Mouse (Mus musculus) cerebellum, postnatal 10 days (tissue): ENCODE results near the gene Rnf222.

Experiments used
- DNase-seq, 2 experiments: peaks; one replicate each; pipeline ENCODE4 v3.0.0; 2021; ENCODE audit warnings: mixed read lengths in 2 of 2

Gene Rnf222

DNA sequence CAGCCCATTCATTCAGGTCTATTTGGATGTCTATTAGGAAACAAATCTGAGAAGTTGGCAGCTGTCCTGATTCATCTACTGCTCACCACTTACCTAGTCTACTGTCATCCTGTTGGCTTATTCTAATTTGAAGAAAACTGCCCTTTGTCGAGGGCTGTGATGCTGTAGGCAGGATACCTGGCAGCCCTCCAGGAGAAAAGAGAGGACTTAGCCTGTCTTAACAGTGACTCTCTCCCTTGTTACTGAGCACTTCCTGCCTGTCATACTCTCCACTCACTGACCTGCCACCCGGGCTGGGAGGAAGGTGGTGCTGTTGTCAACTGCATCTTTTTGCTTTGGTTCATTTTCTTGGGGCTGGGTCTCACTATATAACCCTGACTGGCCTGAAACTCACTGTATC, 2.3 kb downstream of the Rnf222 start:
- peak; percentile 37 to 51 for DNase-seq

GRCm38 (mm10) chr11:68891823-68892222, 3.5 kb downstream of the Rnf222 start:
- no peak for DNase-seq

GRCm38 (mm10) chr11:68892233-68892832, 4.0 kb downstream of the Rnf222 start:
- DNase-seq, result no peak

DNA sequence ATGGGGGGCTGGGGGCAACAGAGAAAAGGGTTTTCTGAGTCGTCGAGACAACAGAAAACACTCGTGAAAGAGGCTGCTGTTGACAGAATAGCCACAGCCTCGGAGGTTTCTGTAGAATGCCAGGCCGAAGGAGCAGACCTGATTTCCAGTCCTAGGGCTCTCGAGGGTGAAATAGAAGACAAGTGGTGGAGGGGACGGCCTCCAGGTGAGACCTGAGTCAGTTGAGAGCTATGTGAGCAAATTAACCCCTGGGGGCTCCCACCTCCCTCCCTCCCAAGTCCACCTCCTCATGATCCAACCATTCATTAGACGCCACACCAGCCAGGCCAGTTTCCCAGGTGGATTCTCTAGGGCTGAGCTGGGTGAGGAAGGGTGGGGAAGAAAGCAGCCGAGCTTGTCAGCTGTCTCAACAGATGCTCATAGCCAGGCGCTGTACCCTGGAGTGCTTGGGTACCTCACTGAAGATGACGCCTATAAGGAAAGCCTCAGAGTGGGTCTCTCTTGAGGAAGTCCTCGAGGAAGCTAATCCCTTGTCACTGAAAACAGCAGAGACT, 5.6 kb downstream of the Rnf222 start:
- no peak for DNase-seq

- no peak for DNase-seq
These were observed 7.9 kb downstream of the Rnf222 start for GRCm38 (mm10) chr11:68896247-68896646.

GRCm38 (mm10) chr11:68897120-68897519, 8.8 kb downstream of the Rnf222 start:
- DNase-seq, result peak; percentile 56 to 60

GRCm38 (mm10) chr11:68897838-68898237, 9.5 kb downstream of the Rnf222 start:
- DNase-seq, result no peak

DNA sequence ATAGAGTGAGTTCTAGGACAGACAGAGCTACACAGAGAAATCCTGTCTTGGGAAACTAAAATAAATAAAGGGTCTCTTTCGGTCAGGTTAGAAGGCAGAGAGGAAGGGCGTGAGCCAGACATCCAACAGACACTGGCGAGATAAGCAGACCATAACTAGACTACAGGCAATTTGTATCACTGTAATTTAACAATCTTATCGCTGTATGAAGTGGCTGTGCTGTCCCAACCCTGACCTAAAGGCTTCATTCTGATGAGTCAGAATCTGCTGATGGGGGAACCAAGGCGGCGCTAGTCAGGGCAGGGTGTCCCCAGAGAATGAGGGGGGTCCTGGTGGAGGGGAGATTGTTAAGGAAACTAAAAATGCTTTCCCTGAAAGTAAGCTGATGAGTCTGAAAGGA, 10.4 kb downstream of the Rnf222 start:
- DNase-seq, result no peak

DNA sequence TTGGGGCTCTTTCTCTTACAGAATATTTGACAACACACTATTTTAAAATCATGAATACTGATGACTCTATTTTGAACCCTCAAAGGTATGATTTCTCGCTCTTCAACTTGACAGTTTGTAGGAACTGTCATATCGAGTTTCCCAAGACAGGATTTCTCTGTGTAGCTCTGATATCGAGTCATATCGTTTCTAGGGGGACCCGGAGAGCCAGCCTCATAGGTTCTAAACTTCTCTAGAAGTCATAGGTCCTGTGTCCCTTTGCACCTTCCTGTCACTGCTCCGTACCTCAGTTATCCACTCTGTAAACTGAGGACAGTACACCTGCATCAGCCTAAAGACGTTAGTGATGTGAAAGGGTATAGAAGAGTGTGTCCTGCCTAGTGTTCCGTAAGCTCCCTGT, 11.5 kb downstream of the Rnf222 start:
- DNase-seq, result no peak

DNA sequence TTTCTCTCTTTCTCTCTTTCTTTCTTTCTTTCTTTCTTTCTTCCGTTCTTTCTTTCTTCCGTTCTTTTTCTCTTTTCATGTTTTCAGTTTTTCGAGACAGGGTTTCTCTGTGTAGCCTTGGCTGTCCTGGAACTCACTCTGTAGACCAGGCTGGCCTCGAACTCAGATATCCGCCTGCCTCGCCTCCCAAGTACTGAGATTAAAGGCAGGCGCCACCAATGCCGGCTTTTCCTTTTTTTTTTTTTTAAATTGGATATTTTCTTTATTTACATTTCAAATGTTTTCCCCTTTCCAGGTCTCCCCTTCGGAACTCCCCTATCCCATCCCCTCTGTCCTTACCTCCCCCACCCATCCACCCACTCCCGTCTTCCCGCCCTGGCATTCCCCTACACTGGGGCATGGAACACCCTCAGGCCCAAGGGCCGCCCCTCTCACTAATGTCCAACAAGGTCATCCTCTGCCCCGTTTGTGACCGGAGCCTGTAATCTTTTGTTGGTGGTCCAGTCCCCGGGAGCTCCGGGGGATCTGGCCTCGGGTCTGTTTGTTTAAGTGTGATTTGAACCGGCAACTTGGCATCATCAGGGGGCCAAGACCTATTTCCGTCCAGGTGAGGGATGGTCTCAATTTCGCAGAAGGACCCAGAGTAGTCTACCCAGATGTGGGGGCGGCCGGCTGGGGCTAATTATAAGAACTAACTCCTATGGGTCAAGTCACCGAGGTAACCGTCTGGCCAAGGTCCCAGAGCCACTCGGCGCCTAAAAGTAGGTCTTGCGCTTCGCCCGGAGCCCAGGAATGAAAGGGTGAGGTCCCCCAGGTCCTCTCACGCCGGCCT, 12.4 kb downstream of the Rnf222 start:
- no peak for DNase-seq

- DNase-seq, result peak; percentile 99
These were observed 13.1 kb downstream of the Rnf222 start, which contains the start of gene Rpl26 for GRCm38 (mm10) chr11:68901351-68902046. Gene Rpl26, plus strand, starts transcription at chr11:68901583.

DNA sequence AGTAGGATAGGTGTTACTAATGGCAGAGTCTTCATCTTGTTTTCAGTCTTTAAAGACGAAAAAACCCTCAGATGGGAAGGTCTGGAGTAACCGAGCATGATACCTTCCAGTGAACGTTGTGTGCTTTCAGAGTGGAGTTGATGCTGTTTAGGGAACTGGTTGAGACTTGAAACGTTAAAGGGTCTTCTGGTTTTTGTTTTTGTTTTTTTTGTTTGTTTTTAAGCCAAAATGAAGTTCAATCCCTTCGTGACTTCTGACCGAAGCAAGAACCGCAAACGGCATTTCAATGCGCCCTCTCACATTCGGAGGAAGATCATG, 13.7 kb downstream of the Rnf222 start:
- no peak for DNase-seq

- no peak for DNase-seq
These were observed 14.0 kb downstream of the Rnf222 start for GRCm38 (mm10) chr11:68902367-68902766.

GRCm38 (mm10) chr11:68902823-68903222, 14.5 kb downstream of the Rnf222 start:
- no peak for DNase-seq

- no peak for DNase-seq
These were observed 15.4 kb downstream of the Rnf222 start for GRCm38 (mm10) chr11:68903775-68904174.

DNA sequence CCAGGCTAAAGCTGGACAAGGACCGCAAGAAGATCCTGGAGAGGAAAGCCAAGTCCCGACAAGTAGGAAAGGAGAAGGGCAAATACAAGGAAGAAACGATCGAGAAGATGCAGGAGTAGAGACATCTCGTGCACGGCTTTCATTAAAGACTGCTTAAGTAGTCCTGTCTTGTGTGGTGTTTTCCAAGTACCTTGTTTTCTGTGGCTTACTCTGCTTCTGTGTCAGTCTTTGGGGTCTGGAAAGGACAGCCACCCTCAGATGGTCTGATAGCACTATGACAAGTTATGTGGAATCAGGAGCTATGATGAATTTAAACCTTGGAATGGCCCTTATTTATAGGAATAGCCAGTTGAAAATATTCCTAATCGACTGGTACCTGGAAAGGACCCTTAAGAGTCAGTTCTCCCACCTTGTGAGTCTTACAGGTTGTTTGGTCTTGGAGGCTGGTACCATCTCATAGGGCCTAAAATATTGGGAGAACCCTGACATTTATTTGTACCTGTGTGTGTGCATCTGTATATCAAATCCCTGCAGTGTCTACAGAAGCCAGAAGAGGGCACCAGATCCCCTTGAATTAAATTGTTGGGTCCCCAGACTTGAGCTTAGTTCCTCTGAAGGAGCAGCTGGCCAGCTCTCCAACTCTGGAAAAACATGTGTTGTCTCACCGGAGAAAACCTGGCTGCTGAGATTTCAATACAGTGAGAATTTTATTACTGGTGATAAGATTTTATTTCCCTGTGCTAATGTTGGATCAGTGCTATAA, 16.2 kb downstream of the Rnf222 start:
- peak; percentile 85 to 88 for DNase-seq

- DNase-seq, result peak in 1 of 2 experiments; percentile 24
These were observed 16.8 kb downstream of the Rnf222 start for GRCm38 (mm10) chr11:68905138-68905531.

DNA sequence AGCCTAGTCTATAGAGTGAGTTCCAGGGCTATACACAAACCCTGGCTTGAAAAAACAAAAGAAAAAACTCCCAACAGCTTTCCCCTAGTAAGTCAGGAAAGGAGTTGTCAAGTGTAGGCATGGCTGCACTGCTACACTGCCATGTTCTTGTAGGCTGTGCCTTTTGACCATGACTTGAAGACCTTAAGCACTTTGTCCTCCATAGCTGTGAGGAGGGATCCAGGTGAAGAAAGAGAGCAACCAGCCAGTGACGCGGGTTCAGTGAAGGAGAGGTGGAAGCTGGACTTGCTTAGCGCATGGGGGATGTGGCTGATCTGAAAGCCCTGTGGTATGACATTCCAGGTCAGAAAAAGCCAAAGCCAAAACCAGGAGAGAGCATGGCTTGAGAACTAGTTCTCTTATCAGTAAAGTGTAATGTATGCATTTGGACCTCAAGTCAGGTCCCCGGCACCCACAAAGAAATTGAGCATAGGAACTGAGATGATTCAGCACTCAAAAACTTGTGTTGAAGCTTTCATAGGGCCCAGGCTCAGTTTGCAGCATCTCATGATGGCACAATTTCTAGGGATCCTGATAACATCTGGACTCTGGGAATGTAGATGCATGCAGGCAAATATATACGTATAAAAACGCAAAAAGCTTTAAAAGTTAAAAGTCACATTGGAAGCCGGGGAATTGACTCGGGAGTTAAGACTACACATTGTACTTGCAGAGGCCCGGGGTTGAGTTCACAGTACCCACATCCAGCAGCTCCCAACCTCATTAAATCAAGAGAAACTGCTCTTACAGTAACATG, 17.5 kb downstream of the Rnf222 start:
- no peak for DNase-seq

DNA sequence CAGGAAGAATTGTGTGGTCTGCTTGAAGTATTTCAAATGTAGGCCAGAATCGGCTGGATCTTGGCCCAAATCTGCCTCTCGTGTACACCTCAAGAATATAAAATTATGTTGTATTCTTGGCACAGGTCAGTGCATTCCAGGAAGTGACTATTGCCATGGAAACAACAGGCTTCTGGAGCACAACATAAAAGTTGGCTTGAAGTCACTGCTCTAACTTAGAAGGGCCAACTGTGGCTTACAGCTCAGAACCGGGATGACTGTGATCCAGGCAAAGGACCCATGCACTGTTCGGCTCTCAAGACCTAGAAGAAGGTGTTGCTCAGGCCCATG, 18.1 kb downstream of the Rnf222 start:
- DNase-seq, result peak; percentile 19

- no peak for DNase-seq
These were observed 18.9 kb downstream of the Rnf222 start for GRCm38 (mm10) chr11:68907251-68907650.

GRCm38 (mm10) chr11:68908846-68909503, 20.6 kb downstream of the Rnf222 start:
- DNase-seq, result no peak
